ENCODE assay signal across 8 mouse cellular contexts in the genomic region with DNA sequence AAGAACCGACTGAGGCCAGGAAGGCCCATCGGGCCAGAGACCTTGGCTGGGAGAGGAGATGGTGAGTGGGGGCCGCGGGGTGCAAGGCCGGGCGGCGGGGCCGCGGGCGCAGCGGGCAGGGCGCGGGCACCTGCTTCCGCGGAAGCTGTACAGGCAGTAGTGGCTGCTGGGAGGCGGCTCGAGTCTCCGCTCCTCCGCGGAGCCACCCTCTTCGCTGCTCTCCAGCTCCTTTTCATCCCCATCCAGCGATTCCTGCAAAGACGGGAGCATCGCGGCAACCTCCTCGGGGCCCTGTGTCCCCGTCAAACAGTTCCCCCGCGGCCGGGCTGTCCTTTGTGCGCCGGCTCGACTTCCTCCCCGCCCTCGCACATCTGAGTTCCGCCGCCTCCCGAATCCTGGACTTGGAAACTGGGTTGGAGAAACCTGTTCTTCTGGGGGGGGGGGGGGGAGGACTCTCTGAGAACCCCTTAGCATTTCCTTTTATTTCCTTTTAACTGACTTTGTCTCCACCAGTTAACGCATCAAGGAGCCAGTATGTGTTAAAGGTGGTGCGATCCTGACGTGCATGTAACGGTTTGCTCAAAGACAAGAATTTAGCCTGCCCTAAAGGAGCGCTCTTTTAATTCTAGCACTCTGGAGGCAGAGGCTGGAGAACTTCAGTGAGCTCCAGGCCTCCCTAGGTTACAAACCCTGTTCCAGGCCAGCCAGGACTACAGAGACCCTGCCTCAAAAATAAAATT. TPM values are rescaled to one million over a fixed set of nuclear protein-coding genes. Genes with fewer than 3 reads are reported as not detected.
DNase-seq lines count a peak whose midpoint lies in the region; ATAC-seq and TF ChIP-seq lines count a peak whose summit lies in the region.

Gene 5730455P16Rik (minus strand): TSS at position 323 of the 740 bp plus-strand sequence.

- peak within 1 kb of the TSS; percentile 93 for H3K27ac ChIP-seq in embryonic facial prominence, embryonic 10.5 days (replicated peaks)
- peak within 1 kb of the TSS; percentile 62 for H3K27ac ChIP-seq in limb, embryonic 11.5 days (replicated peaks; ENCODE audit: low read depth, low read length)
- H3K27ac ChIP-seq in midbrain, embryonic 13.5 days: peak within 1 kb of the TSS; percentile 96
- H3K27ac ChIP-seq in small intestine, adult 2 months (ENCODE audit: insufficient read depth, low read depth, low read length): no peak within 1 kb of the TSS

- peaks cover 17% of the 10 kb centered on the region for H3K4me1 ChIP-seq in embryonic facial prominence, embryonic 10.5 days
- peaks cover 3% of the 10 kb centered on the region; the same call in 1 of the 2 replicates for H3K4me1 ChIP-seq in limb, embryonic 11.5 days (ENCODE audit: control insufficient read depth, insufficient read depth, low read length)
- peaks cover 21% of the 10 kb centered on the region for H3K4me1 ChIP-seq in midbrain, embryonic 13.5 days (replicated peaks)
- H3K4me1 ChIP-seq in small intestine, adult 2 months (ENCODE audit: control insufficient read depth, insufficient read depth, insufficient read length, low read length): no peaks in the 10 kb centered on the region

- peak; percentile 70 for TF ChIP-seq POLR2A in small intestine, adult 2 months (IDR thresholded peaks at IDR 0.05; ENCODE audit: low read depth, low read length)

- H3K9ac ChIP-seq in limb, embryonic 11.5 days (ENCODE audit: low read length): peak within 1 kb of the TSS; percentile 96
- peak within 1 kb of the TSS; percentile 98 for H3K9ac ChIP-seq in midbrain, embryonic 13.5 days (replicated peaks)

- H3K4me3 ChIP-seq in embryonic facial prominence, embryonic 10.5 days: peak within 1 kb of the TSS; percentile 82
- peak within 1 kb of the TSS; percentile 91 for H3K4me3 ChIP-seq in limb, embryonic 11.5 days (ENCODE audit: low read depth, low read length)
- H3K4me3 ChIP-seq in midbrain, embryonic 13.5 days (replicated peaks): peak within 1 kb of the TSS; percentile 88
- H3K4me3 ChIP-seq in small intestine, adult 2 months (ENCODE audit: low read depth, low read length): peak within 1 kb of the TSS; percentile 99

- H3K36me3 ChIP-seq in embryonic facial prominence, embryonic 10.5 days (replicated peaks): peaks cover 25% of the 10 kb centered on the region
- H3K36me3 ChIP-seq in limb, embryonic 11.5 days (ENCODE audit: control insufficient read depth, insufficient read depth, low read length): no peaks in the 10 kb centered on the region; the same call in 1 of the 2 replicates
- H3K36me3 ChIP-seq in midbrain, embryonic 13.5 days: peaks cover 20% of the 10 kb centered on the region
- peaks cover 15% of the 10 kb centered on the region for H3K36me3 ChIP-seq in small intestine, adult 2 months (ENCODE audit: control insufficient read depth, insufficient read depth, low read length)

- peak; percentile 91 for ATAC-seq in granulocyte monocyte progenitor cell, adult 5-6 weeks (replicated peaks; ENCODE audit: poor library complexity, severe bottlenecking)
- peak; percentile 78; the same call in 1 of the 2 replicates for ATAC-seq in limb, embryonic 11.5 days (ENCODE audit: insufficient number of reproducible peaks, low FRiP score, low TSS enrichment, low read depth)
- ATAC-seq in midbrain, embryonic 13.5 days: peak; percentile 86

- H3K9me3 ChIP-seq in embryonic facial prominence, embryonic 10.5 days: no peaks in the 10 kb centered on the region
- no peaks in the 10 kb centered on the region for H3K9me3 ChIP-seq in limb, embryonic 11.5 days (ENCODE audit: control insufficient read depth, low read length)
- no peaks in the 10 kb centered on the region for H3K9me3 ChIP-seq in midbrain, embryonic 13.5 days

- WGBS in embryonic facial prominence, embryonic 10.5 days: 3% methylated on average over 43 of the region's 43 CpGs
- WGBS in limb, embryonic 11.5 days: 2% methylated on average over 43 of the region's 43 CpGs
- WGBS in midbrain, embryonic 13.5 days: 2% methylated on average over 42 of the region's 43 CpGs
- 1% methylated on average over 43 of the region's 43 CpGs for WGBS in small intestine, adult 2 months

- H3K4me2 ChIP-seq in limb, embryonic 11.5 days (ENCODE audit: low read depth, severe bottlenecking): peak within 1 kb of the TSS; percentile 86
- peak within 1 kb of the TSS; percentile 81 for H3K4me2 ChIP-seq in midbrain, embryonic 13.5 days (replicated peaks)

- no peak for TF ChIP-seq CTCF in small intestine, adult 2 months (IDR thresholded peaks at IDR 0.05; ENCODE audit: extremely low read depth, insufficient read length, insufficient replicate concordance, low read depth, low read length)

- DNase-seq in 3134 (ENCODE audit: extremely low read depth, insufficient read length, low spot score): peak; percentile 87
- DNase-seq in adrenal gland, postnatal 14 days: peak; percentile 94
- peak; percentile 90 for DNase-seq in embryonic facial prominence, embryonic 10.5 days (ENCODE audit: low spot score)
- DNase-seq in kidney, adult 11 months: peak; percentile 71
- DNase-seq in limb, embryonic 11.5 days (ENCODE audit: low spot score): peak; percentile 90

- H3K27me3 ChIP-seq in embryonic facial prominence, embryonic 10.5 days (replicated peaks; ENCODE audit: low read depth, poor library complexity, severe bottlenecking): no peaks in the 10 kb centered on the region
- no peaks in the 10 kb centered on the region for H3K27me3 ChIP-seq in limb, embryonic 11.5 days (ENCODE audit: control insufficient read depth, insufficient read depth, low read length)
- no peaks in the 10 kb centered on the region for H3K27me3 ChIP-seq in midbrain, embryonic 13.5 days
- no peaks in the 10 kb centered on the region for H3K27me3 ChIP-seq in small intestine, adult 2 months (ENCODE audit: control insufficient read depth, insufficient read depth, low read length)

RNA-seq across cellular contexts. Expression of gene 5730455P16Rik, which starts in this region (rescaled TPM):
- total RNA-seq in adrenal gland, postnatal 14 days (2021): 12.7 and 20.4 TPM in 2 replicates
- polyA plus RNA-seq in embryonic facial prominence, embryonic 10.5 days (2016; fragmentation: Nextera tagmentation; extraction: Ambion mirVana): 22.4 and 23.9 TPM in 2 replicates
- 6.4 and 11.8 TPM in 2 replicates for total RNA-seq in granulocyte monocyte progenitor cell, adult 5-6 weeks (2014; fragmentation: Nextera tagmentation)
- 10.1 and 12.5 TPM in 2 replicates for total RNA-seq in granulocyte monocyte progenitor cell, adult 5-6 weeks (2017)
- polyA plus RNA-seq in limb, embryonic 11.5 days (2014; fragmentation: Nextera tagmentation; extraction: Ambion mirVana): 23.2 and 25.9 TPM in 2 replicates
- 32.2 and 36.7 TPM in 2 replicates for polyA plus RNA-seq in midbrain, embryonic 13.5 days (2015; fragmentation: Nextera tagmentation; extraction: Ambion mirVana)
- polyA plus RNA-seq in small intestine, adult 2 months (2012; rRNA removed): 0.90 and 1.6 TPM in 2 replicates
